Mouse (Mus musculus) cerebellum, postnatal 36 days (tissue): Measurements from ENCODE around the gene Os9.

ENCODE experiments used
- DNase-seq, 2 experiments: peaks; one replicate each; pipeline ENCODE4 v3.0.0; 2021 to 2022; ENCODE audit warnings: mixed read lengths in 2 of 2

Os9 gene

DNA sequence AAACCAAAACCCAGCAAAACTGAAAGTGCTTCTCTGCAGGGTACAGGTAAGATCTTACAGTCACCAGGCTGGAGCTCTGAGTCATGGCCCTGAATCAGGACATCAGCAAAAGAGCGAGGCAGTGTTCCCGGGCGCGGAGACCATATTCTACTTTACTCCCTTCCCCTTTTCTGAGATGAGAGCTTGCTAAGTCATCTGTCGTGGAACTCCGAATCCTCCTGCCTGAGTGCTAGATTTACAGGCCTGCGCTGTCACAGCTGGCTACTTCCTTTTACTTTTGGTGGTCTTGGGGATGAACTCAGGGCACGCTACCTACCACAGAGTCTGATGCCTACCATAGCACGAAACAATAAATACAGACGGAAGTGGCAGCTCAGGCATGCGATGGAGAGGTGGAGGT lies 6.5 kb downstream of the Os9 start:
- DNase-seq: no peak

DNA sequence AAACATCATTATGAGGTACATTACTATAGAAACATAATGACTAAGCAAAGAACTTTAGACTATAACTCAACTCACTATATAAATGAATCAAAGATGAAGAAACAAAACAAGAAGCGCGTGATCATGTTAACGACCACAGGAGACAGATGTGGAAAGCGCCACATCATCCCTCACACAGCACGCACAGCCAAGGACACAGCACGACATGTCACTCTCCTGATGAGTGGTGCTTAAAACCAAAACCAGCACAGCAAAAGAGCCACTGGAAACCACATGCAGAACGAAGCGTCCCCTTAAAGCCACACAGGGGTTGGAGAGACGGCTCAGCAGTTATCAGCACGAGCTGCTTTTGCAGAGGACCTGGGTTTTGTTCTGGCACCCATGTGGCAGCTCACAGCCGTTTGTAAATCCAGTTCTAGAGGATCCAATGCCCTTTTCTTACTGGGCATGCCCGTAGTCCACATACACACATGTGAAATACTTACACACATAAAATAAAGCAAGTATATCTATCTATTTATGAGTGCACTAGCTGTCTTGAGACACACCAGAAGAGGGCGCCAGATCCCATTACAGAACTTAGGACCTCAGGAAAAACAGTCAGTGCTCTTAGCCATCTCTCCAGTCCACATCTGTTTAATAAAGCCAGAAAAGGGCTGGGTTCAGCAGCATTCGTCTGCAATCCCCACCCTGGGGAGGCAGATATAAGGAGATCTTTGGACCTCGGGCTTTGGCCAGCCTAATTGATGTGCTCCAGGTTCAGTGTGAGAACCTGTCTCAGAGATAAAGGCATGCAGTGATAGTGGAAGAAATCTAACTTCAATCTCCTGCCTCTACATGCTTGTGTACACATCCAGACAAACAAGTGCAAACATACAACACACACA lies 9.7 kb downstream of the Os9 start:
- no peak for DNase-seq

DNA sequence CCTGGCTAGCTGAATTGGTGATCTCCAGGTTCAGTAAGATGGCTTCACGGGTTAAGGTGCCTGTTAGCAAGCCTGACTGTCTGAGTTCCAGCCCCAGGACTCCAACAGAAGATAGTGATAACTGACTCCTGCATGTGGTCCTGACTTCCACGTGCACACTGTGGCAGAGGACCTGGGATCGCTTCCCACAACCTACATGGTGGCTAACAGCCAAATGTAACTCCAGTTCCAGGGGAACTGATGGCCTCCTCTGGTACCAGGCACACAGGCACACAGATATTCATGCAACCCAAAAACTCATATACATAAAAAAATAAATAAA lies 12.7 kb downstream of the Os9 start:
- no peak for DNase-seq

DNA sequence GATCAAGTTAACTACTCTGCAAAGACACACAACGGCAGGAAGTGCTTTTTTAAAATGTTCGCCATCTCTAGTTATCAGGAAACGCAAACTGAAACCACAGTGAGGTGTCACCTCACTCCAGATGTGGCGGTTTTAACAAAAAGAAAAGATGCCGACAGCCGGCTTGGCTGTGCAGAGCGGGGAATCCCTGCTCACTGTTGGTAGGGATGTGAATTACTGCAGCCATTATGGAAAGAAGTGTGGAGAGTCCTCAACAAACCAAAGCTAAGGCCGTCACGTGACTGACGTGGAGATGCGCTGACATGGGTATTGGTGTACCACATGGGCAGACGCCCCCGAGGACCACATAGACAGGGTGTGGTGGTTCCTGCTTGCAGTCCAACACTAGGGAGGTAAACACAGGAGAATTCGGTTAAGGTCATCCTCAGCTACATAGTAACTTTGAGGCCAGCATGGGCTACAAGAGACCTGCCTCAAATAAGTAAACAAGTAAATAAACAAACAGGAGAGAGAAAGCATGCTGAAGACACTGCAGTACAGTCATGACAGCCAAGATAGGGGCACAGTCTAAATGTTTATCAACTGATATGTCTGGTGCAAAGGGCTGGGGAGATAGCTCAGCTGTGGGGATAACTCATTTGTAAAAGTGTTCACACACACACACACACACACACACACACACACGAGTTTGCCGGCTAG lies 13.2 kb downstream of the Os9 start:
- no peak for DNase-seq

DNA sequence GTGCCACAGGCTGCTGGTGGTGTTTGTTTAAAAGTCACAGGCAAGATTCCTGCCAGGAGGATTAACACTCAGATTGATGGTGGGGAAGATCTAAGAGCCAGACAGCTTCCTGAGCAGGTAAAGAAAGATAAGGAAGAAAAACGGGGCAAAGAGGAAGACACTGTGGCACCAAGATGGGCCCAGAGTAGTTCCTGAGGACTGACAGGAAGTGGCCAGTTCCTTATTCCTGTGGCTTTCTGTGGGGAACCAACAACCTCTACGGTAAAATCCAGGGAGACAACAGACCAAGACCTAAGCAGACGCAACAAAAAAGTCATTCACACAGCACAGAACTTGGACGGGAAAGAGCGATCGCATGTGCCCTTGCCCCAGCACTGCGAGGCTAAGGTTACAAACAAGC lies 17.3 kb downstream of the Os9 start:
- no peak for DNase-seq

DNA sequence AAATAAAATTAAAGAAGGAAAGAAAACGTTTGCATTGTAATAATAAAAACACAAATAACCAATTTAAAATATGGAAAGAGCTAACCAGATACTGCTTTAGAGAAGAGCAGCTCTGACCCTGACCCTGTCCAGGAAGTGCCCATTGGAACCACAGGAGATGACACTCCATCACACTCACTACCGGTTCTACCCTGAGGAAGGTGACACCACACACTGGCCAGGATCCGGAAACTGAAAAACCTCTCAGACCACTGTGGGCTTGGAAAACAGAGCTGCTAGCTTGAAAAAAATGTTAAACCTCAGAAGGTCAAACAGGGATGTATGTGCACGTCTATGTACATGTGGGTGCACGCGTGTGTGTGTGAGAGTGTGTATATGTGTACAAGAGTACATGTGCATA lies 19.8 kb downstream of the Os9 start:
- DNase-seq: no peak

DNA sequence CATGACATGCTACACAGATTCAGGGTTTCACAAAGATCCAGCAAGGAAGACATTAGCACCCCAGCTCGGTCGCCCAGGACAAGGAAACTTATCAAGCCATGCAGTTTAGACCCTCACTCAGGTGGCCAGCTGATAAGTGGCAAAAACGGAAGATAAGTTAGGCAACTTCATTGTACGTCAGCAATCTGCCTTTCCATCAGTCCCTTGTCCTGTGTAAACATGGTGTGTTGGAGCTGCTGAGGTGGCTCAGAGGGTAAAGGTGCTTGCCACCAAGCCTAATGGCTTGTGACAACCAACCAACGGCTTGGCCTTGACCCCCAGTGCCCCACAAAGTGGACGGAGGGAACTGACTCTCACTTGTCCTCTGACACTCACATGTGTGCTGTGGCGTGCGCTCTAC lies 20.5 kb downstream of the Os9 start:
- DNase-seq: no peak

DNA sequence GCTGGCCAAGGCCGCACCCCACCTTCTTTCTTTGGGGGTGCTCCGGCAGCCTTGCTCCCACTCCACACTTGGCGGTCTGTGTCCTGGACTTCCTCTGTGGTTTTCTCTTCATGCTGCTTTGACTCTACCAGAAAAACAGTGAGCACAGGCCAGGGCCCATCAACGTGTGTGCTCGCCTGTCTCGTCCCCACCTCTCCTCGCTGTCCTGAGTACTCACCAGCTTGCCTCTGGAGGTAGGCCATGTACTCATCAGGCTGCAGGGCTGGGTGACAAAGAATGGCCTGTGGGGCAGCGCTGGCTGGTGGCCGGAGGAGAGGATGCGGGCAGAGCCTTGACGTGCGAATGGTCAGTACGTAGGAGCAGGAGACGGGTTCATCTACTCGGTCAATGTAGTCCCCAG lies 21.1 kb downstream of the Os9 start:
- DNase-seq: no peak

DNA sequence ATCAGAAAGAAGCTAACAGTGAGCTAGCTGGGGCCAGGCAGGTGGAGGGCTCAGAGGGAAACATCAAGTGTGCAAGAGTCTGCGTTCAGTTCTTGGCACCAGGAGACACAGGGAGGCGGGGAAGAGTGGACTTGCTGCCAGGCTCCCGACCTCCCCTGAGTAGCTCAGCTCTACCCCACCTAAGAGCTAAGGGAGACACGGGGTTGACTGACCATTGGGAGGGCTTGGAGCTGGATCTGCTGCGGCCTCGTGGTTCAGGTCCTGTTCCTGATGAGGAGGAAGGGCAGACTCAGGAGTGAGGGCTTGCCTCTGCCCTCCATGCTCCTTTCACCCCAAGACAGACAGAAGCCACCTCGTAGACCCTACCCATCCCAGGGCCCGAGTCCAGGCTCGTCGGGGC lies 21.7 kb downstream of the Os9 start:
- DNase-seq: no peak

DNA sequence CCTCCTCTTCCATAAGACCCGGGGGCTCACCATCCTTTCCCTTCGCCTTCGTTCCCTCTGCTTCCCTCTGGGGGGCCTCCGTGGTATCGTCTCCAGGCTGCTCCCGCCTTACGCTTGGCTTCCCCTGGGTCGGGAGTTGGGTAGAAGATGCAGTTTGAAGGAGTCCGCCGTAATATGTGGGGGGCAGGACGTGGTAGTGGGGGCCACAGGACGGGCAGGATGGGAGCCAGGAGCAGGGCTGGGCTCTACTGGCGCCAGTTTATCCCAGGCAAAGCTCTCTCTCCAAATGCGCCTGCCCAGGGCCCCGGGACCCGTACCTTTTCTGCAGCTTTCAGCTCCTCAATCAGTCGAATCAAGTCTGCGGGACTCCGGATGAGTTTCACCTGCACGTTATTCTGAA lies 22.4 kb downstream of the Os9 start:
- no peak for DNase-seq

DNA sequence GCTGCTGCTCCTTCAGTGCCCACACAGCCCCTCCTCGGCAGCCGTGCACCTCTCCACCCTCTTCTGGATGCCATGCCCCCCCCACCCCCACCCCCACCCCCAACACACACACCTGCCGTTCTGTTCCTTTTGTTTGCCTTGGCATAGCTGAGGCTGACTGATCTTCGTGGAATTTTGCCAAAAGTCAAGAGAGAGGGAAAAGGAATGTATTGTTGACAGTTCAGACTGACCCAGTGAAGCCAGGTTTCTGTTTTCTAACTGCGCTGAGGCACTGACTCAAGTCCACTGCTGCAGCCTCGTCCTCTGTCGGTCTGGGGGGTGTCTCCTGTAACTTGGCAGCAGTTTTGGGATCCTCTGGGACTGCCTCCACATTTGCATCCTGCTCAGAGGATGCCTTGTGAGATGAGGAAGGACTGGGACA lies 26.5 kb downstream of the Os9 start:
- peak; percentile 25 to 40 for DNase-seq

DNA sequence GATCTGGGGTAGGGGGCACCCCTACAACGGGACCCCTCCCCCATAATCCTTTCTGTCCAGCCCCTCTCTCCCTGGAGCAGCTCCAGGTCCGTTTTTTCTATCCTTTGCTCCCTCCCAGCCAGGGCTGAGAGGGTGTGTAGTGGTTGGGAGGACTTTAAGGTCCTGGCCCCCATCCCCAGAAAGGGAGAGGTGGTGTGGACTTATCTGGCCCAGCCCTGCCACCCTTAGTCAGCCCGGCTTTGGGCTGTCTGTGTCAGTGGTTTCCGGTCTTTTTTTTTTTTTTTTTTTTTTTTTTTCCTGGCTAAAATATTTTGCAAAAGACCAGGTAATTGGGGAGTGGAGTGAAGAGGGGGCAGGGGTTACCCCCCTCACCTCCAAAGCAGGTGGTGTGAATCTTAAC lies 28.2 kb downstream of the Os9 start:
- DNase-seq: no peak

DNA sequence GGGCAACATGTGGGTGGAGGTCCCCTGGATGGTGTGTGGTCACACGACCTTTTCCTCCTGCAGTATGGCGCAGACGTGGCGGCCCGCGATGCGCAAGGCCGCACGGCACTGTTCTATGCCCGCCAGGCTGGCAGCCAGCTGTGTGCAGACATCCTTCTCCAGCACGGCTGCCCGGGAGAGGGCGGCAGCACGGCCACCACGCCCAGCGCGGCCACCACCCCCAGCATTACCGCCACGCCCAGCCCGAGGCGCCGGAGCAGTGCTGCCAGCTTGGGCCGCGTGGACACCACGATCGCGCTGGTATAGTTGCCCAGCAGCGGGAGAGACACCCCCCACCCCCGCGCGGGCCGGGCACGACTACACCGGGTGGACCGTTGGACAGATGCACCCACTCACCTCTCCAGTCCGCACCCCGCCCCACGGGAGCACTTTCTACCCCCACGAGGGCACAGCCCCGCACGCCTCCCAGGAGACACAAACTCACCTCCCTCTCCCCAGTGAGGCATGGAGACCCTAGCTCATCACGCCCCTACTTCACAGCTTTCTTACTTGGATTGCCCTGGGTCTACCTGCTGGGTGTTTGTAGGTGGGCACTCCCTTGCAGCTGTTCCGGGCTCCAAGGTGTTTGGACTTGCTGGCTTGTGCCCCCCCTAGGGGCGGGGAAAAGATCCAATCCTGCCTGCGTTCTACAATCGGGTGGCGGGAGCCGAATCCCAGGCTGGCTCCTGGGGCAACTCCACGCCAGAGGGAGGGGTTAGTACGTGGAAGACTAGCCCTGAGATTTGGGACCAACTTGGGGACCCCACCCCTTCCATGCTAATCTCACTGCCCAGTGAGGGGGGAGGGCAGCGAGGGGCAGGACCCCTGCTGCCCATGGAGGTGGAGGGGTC lies 29.2 kb downstream of the Os9 start:
- peak in 1 of 2 experiments; percentile 37 for DNase-seq

DNA sequence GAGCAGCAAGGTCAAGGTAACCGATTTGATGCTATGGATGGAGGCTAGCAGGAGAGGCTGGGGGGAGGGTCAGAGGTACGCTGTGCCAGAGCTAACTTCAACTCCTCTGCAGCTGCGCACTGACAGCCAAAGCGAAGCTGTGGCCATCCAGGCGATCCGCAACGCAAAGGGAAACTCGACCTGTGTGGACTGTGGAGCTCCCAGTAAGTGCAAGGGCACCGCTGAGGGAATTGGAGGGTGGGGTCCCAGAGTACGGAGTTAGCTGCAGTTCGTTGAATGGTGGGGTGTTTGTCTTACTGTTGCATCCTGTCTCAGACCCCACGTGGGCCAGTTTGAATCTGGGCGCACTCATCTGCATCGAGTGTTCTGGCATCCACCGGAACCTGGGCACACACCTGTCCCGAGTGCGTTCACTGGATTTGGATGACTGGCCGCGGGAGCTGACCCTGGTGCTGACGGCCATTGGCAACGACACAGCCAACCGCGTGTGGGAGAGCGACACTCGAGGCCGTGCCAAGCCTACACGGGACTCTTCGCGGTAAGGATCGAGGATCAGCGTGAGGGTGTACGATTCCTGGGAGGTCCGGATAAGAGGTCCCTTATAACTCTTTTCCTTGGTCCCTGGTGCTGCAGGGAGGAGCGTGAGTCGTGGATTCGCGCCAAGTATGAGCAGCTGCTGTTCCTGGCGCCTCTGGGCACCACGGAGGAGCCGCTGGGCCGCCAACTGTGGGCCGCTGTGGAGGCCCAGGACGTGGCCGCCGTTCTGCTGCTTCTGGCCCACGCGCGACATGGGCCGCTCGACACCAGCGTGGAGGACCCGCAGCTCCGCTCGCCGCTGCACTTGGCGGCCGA lies 30.1 kb downstream of the Os9 start:
- DNase-seq: no peak

DNA sequence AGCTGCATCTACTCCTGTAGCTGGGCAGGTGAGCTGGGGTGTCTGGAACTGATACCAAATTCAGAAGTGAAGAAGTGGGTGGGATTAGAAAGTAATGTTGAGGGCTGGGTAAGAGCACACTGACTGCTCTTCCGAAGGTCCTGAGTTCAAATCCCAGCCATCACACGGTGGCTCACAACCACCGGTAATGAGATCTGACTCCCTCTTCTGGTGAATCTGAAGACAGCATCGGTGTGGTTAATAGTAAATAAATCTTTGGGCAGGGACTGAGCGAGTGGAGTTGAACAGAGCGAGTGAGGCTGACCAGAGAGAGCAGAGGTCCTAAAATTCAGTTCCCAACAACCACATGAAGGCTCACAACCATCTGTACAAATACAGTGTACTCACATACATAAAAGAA lies 35.3 kb downstream of the Os9 start:
- DNase-seq: no peak

DNA sequence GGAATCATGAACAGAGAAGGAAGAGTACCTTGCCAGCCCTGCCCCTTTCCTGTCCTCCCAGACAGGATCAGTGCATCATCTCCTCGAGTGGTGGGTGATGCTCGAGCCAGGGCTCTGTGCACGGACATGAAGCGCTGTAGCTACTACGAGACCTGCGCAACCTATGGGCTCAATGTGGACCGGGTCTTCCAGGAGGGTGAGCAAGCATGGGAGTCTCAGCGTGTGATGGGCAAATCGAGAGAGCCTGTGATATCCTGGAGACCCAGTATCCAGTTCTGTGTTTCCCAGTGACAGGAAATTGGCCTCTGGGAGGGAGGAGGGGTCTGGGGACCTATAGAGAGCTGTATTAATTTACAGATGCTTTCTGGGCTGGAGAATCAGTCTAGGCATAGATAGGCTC lies 35.9 kb downstream of the Os9 start:
- no peak for DNase-seq

DNA sequence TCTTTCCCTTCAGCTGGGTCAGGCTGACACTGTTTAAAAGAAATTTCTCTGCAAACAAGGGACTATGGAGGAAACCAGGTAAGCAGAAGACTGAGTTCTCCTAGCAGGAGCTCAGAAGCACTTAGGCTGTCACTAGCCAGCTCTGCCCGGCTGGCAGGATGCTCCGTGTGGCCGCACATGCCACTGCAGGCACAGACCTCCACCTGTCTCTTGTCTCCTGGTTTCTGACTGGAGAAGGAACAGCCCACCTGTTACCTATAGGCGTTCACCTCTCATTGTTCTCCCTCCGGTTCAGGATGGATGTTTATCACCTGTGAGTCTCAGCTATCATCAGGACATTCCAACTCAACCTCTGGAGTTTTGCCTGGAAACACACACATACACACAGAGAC lies 37.0 kb downstream of the Os9 start:
- DNase-seq: peak; percentile 39 to 52

DNA sequence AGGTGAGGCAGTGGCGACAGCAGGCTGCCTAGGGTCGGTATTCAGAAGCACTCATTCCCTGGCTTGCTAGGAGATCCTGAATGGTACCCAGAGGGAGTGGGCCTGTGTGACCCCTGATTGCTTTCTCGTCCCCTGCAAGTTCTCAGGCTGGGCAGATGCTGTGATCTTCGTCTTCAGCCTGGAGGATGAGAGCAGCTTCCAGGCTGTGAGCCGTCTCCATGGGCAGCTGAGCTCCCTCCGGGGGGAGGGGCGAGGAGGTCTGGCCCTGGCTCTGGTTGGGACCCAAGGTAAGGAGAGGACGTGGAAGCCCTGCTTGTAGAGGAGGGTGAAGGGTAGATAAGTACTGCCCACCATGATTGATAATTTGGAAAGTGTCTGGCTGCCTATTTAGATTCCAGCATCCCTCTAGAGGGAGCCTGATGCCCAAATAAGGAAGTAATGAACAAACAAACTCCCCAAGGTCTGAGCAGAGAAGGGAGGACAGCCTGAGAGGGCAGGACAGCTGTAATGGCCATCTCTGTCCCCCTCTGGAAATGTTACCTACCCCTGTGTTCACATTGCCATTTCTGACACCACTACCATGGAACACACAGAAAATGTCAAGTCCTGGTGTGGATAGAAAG lies 37.5 kb downstream of the Os9 start:
- DNase-seq: no peak

DNA sequence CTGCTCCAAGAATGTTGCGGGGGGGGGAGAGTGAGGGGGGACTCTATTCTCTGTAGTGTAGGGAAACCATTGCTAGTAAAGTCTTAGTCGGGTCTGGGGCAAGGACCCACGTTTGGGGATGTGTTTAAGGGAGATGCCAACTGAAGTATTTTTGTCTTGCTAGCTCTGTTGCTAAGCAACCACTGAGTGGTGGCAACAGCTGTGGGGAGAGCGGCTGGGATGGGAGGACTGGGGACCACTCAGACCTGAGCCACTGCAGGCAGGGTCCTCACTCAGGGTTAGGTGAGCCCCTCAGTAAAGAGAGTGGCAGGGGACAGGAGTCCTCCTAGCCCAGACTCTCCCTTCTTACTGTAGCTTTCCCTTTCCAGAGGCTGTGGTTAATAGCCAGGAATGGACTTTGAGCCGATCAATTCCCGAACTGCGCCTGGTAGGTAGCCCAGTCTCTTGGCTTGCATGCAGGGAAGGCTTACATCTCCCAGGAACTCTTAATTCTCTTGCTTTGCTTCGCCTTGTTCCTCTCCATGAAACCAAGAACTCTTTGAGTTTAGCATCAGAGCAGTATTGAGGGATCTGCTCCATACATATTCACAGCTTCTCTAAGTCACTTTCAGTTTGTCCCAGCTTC lies 38.8 kb downstream of the Os9 start:
- DNase-seq: no peak

DNA sequence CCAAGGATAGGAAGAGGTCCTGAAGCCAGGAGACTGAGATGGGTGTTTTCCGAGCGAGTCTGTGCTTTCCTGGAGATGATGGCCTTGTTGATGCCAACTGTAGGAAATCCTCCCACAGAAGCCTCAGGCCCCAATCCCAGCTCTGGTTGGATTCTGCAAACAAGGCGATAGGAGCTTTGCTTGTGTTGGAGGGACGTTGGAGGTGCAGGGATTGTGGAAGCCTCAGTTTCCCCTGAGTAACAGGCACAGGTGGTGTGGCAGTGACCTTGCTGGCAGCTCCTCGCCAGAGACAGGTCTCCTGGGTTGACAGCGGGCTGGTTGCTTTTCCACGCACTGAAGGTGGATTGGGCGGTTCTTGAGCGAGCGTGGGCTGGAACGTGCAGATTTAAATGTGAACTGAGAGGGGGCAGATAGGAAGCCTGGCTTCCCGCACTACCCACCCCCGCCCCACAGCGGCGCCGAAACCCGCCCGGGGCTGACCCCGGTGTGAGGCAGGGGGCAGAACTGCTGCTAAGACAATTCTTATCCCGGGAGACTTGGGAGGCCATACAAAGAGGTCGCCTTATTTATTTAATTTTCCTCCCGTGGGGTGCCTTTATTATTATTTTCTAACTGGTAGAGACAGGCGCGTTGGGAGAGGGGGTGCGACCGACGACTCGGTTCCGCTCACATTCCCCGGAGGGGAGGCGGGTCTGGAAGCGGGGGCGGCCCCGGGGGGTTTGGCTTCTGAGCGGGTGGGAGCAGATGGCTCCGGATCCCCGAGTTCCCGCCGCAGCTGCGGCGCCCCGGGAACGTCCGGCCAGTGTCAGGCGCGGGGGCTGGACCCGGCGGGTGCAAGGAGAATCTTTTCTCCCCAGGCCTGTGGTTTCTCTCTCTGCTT lies 39.8 kb downstream of the Os9 start:
- DNase-seq: peak; percentile 64 to 76
